Mouse (Mus musculus) testis, adult 2 months (tissue): ENCODE measurements at regions not wholly inside any gene's neighbourhood (a gene's known extent, or its start where the extent isn't known, plus 50 kb on each side); places are given as distances from the start of the nearest gene placed in this dataset.

Source experiments
- CTCF ChIP-seq: fragments of 200-500 bp; IDR thresholded peaks from 2 replicates; pipeline ENCODE4 v1.5.1; 2012; ENCODE audit warnings: low read depth, mild to moderate bottlenecking, inconsistent platforms, low read length, moderate library complexity; ENCODE audit not compliant: control insufficient read depth, insufficient read depth, insufficient replicate concordance
- POLR2A ChIP-seq: fragments of 200-500 bp; IDR thresholded peaks from 2 replicates; pipeline ENCODE4 v1.6.1; 2012; ENCODE audit warnings: low read depth, mild to moderate bottlenecking, inconsistent platforms, low read length, moderate library complexity; ENCODE audit not compliant: control insufficient read depth

GRCm38 (mm10) chr17:87508582-87509253, 62.0 kb upstream of the Calm2 start:
- TF ChIP-seq CTCF (no peak), POLR2A (no peak)
